ENCODE assay signal across 11 mouse cellular contexts in the genomic region with DNA sequence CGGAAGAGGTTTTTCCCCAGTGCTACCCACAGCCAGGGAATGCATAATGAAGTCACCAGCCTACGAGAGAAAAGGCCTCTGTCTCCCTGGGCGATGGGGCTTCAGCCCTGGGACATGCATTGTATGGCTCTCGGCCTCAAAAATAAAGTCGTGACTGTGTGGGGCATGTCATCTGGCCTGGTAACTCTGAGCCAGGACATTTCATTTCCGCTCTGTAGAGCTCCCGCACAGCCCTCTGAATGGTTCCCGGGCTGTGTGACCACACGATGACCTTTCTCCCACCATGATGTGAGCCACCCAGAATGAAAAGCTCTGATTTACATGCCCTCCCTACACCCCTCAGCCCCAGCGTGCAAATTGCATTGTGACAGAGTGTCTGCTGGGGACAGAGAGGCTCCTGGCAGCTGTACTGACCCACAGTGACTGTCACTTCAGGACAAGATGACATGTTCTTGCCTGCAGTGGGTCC. TPM values are rescaled to one million over a fixed set of nuclear protein-coding genes. Genes with fewer than 3 reads are reported as not detected.
A peak's percentile ranks its signal among the peaks of the same experiment; 100 is the strongest.
DNase-seq lines count a peak whose midpoint lies in the region; ATAC-seq and TF ChIP-seq lines count a peak whose summit lies in the region.
"Had no signal": no experiment of that assay in that cellular context is flagged by ENCODE, and none has a peak within 500 bp of the region (broad histone marks: within the 10 kb centered on the region; RNA-seq: fewer than 3 reads in every experiment).

No protein-coding gene starts in this region.

- H3K27ac ChIP-seq in lung, embryonic 14.5 days (ENCODE audit: low read depth) = no peak overlapping the region
- H3K27ac ChIP-seq: embryonic facial prominence, embryonic 12.5 days had no signal

- intact Hi-C loops in left cerebral cortex, postnatal 14 days (cut with DNase I) = no loop called here

- H3K9me3 ChIP-seq in lung, embryonic 14.5 days (ENCODE audit: low read depth, low read length) = no peaks in the 10 kb centered on the region; the same call in 1 of the 2 replicates
- H3K9me3 ChIP-seq: embryonic facial prominence, embryonic 12.5 days had no signal

- 0 out of 2 replicates have a peak, but pooled peaks have one; percentile 31 for ATAC-seq in lung, embryonic 14.5 days (ENCODE audit: insufficient read depth)

- no peak overlapping the region for H3K9ac ChIP-seq in lung, embryonic 14.5 days
- H3K9ac ChIP-seq: embryonic facial prominence, embryonic 12.5 days had no signal

- TF ChIP-seq CTCF in lung, embryonic 14.5 days (IDR thresholded peaks at IDR 0.05; ENCODE audit: low read depth) = no peak

- no peaks in the 10 kb centered on the region for H3K4me1 ChIP-seq in lung, embryonic 14.5 days (ENCODE audit: insufficient read depth)
- H3K4me1 ChIP-seq: embryonic facial prominence, embryonic 12.5 days had no signal

- peak; percentile 17 for DNase-seq in lung, embryonic 14.5 days
- DNase-seq in lung, postnatal 36 days = no peak
- DNase-seq in frontal cortex, postnatal 10 days (ENCODE audit: low spot score in 2 of 2) = peak; percentile 22 to 45
- peak; percentile 24 to 48 for DNase-seq in left cerebral cortex, postnatal 14 days (ENCODE audit: low spot score in 2 of 2)
- peak; percentile 75 for DNase-seq in retina, postnatal 1 day
- no peak for DNase-seq in liver
- no peak for DNase-seq in heart, adult 18-20 months
- no peak for DNase-seq in kidney, adult 8-10 months
- DNase-seq: adrenal gland, adult 8-10 months had no signal

- no peaks in the 10 kb centered on the region for H3K36me3 ChIP-seq in lung, embryonic 14.5 days (ENCODE audit: insufficient read depth)
- H3K36me3 ChIP-seq: embryonic facial prominence, embryonic 12.5 days had no signal

- H3K4me3 ChIP-seq in lung, embryonic 14.5 days (ENCODE audit: low read depth, low read length) = no peak overlapping the region
- H3K4me3 ChIP-seq: embryonic facial prominence, embryonic 12.5 days had no signal

- no peak overlapping the region for H3K4me2 ChIP-seq in lung, embryonic 14.5 days
- H3K4me2 ChIP-seq: embryonic facial prominence, embryonic 12.5 days had no signal

- H3K27me3 ChIP-seq in lung, embryonic 14.5 days (ENCODE audit: insufficient read depth, low read length) = no peaks in the 10 kb centered on the region
- H3K27me3 ChIP-seq: CH12.LX; embryonic facial prominence, embryonic 12.5 days had no signal

- 64% methylated on average over 10 of the region's 10 CpGs for WGBS in lung, embryonic 14.5 days

RNA-seq across cellular contexts. Expression of a gene that starts 53.8 kb away (rescaled TPM):
- polyA plus RNA-seq in lung, embryonic 14.5 days (2014; fragmentation: Nextera tagmentation; extraction: Ambion mirVana) = 18.2 and 21.3 TPM in 2 replicates
- 100 to 1,000 TPM; 246 to 257 TPM for total RNA-seq in left cerebral cortex, postnatal 14 days (2021)
- total RNA-seq in heart, adult 18-20 months (2021) = 10 to 100 TPM; 59.4 to 59.7 TPM
- total RNA-seq: CH12.LX had no signal

Comparison
In these comparisons a context has a peak if more than half of its experiments do, and no peak if none do; other contexts are left out.
1. DNase-seq: peak in lung, embryonic 14.5 days (single experiment), frontal cortex, postnatal 10 days (2 of 2), left cerebral cortex, postnatal 14 days (2 of 2) and retina, postnatal 1 day (single experiment); none in lung, postnatal 36 days (single experiment), liver (single experiment), heart, adult 18-20 months (0 of 2) and kidney, adult 8-10 months (0 of 2).
2. RNA of a gene that starts 53.8 kb away (total RNA-seq): 246 to 257 TPM in left cerebral cortex, postnatal 14 days; 59.4 to 59.7 TPM in heart, adult 18-20 months; every median in the first group is over 4 times any median in the second.